Mouse (Mus musculus) cerebral cortex, adult 2 months (tissue): ENCODE data around the gene Zfp212.

Experiments used
- WGBS: fragments of 180-500 bp; shearing (Covaris S2); methylation state at CpG from one replicate; pipeline ENCODE4 v1.1.7; 2018; 5-methylcytosine and 5-hydroxymethylcytosine counted together

Gene Zfp212

GRCm38 (mm10) chr6:47920447-47921340, at the start of gene Zfp212:
Gene Zfp212 (plus strand): TSS chr6:47920476.
- 1% methylated on average over 67 of the region's 67 CpGs for WGBS

- 96% methylated on average over 5 of the region's 5 CpGs for WGBS
These were observed 48.0 kb upstream of the Zfp212 start for GRCm38 (mm10) chr6:47872266-47872665.

DNA sequence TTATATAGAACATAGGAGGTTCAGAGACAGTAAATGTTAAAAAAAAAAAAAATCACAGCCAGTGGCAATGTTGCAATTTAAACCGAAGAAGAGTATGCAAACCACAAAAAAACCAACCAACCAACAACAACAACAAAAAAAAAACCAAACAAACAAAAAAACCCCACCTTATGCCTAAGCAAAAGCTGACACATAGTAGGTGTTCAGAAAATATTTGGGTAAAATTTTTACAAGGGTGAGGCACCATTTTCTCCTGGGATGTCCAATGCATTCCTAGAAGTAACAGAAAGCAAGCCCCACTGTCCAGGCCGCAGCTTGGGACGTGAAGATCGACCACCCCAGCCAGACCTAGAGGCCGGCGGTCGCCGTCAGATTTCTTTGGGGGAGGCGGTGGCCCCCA, 43.2 kb upstream of the Zfp212 start, which contains the start of gene Zfp282:
Gene Zfp282 (plus strand): TSS at position 147 of the 400 bp plus-strand sequence.
- 3% methylated on average over 9 of the region's 9 CpGs for WGBS

GRCm38 (mm10) chr6:47877461-47878132, 42.7 kb upstream of the Zfp212 start:
- under 1% methylated on average over 71 of the region's 71 CpGs for WGBS

DNA sequence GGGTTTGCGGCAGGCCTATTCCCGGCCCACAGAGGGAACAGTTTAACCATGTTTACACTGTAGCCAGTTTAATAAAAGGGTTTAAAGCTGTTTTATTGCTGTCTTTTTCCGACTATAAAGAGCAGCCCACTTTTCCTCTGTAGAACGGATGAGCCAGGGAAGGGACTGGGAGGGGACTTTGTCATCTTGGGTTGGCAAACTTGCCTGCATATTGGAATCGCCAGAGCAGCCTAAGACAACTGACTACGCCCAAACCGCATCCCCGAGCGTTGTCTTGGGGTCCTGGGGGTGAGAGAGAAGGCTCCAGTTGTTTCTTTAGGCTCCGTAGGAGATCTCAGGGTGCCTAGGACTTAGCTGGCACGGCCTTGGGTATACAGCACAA, 42.2 kb upstream of the Zfp212 start:
- 0% methylated on average over 11 of the region's 11 CpGs for WGBS

- WGBS: 29% methylated on average over 3 of the region's 3 CpGs
These were observed 41.7 kb upstream of the Zfp212 start for GRCm38 (mm10) chr6:47878593-47878992.

DNA sequence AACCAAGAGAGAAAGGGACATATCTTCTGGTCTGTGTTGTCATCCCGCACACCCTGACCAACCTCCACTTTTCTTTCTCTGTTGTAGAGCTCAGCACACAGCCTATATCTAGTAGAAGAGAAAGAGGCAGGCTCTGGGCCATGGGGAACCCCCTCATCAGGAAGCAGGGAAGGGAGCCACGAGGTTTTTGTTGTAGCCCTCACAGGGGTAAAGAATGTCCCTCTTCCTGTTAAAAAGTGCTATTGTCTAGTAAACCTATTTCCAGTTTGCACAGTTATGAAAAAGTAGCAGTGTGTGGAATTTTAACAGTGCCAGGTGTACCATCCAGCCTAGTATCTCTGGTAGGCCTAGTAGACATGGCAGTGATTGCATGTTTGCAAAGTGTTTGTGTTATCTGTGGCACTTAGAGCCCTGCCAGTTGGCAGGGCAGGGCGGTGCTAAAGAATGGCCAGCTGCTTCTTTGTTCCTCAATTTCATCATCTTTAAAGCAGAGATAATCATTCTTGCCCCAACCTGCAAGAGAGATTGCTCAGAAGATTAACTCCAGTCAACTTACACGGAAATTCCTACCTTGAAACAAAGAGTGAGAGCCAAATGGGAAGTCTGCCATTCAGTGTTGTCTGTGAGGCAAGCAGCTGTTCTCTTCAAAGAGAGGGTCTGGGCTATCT, 41.1 kb upstream of the Zfp212 start:
- WGBS: 42% methylated on average over 4 of the region's 4 CpGs

GRCm38 (mm10) chr6:47880166-47880565, 40.1 kb upstream of the Zfp212 start:
- 96% methylated on average over 10 of the region's 10 CpGs for WGBS

DNA sequence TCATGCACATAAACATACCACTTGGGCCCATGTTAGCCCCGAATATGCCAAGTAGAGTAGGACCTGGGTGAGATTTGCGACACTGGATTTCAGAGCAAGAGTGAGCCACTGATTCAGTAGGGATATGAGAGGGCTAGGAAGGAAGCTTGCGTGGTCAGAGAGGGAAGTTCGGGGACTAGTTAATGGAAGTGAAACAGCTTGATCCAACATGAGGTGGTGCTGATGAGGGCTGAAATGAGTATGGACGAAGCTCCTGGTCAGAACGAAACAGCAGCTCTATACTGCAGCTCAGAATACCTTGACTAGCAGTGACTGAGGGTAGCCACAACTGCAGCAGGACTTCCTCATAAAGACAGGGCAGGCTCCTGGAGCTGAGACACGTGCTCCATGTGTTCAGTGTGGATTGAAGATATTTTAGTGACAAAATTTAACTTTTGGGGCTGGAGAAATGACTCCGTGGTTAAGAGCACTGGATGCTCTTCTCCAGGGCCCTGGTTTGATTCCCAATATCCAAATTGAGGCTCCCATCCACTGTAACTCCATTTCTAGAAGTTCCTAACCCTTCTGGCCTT, 31.4 kb upstream of the Zfp212 start:
- 85% methylated on average over 8 of the region's 8 CpGs for WGBS

DNA sequence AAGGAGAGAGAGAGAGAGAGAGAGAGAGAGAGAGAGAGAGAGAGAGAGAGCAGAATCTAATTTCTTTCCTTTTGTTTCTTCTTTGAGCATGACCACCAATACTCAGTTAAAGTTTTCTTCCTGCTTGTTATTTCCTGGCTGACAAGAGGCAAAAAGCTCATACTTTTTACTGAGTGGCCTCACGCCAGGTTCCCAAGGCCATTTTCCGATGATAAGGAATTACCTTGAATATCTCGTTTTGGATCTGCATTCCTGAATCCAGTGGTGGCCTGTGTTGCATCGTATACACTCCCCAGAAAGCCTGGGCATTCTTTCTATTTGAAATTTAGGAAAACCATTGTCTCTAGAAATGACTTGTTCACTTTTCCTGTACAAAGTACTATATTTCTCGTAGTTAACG, 20.9 kb upstream of the Zfp212 start:
- WGBS: 87% methylated on average over 6 of the region's 6 CpGs

- WGBS: 72% methylated on average over 4 of the region's 4 CpGs
These were observed 16.7 kb upstream of the Zfp212 start for GRCm38 (mm10) chr6:47903587-47903986.

DNA sequence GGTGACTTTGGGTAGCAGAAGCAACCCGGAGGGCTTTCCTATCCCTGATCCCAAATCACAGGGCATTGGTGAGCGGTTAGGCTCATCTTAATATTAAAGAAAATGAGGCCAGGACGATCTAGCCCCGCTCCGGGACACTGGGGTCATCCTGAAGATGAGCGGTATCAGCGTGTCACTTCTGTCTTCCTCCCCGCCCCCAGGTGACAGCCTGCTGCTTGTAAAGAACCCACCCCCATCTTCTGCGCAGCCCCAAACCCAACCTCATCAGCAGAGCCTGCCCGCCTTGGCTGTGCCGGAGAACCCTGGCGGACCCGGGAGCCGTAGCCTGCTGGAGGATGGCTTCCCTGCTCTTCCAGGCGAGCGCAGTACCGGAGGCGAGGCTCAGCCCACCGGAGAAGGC, 15.9 kb upstream of the Zfp212 start:
- 82% methylated on average over 19 of the region's 19 CpGs for WGBS

DNA sequence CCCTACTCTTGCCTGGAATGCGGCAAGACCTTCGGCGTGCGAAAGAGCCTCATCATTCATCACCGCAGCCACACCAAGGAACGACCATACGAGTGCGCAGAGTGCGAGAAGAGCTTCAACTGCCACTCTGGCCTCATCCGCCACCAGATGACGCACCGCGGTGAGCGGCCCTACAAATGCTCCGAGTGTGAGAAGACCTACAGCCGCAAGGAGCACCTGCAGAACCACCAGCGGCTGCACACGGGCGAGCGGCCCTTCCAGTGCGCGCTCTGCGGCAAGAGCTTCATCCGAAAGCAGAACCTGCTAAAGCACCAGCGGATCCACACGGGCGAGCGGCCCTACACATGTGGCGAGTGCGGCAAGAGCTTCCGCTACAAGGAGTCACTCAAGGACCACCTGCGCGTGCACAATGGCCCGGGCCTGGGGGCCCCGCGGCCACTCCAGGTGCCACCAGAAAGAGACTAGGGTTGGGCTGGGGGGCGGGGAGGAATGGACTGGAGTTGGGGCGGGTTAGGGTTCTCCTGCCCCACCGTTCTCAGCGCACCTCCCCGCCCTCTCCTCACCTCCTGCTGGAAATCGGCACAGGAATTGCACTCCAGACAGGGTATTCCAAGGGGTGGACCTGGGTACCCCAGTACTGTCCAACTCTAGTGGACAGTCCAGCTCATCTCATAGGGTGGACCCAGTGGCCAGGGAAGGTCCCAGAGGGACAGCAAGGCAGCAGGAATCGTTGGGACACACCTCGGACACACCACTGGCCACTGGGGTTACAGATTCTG, 15.2 kb upstream of the Zfp212 start:
- 78% methylated on average over 44 of the region's 44 CpGs for WGBS

GRCm38 (mm10) chr6:47906326-47906725, 13.9 kb upstream of the Zfp212 start:
- 97% methylated on average over 5 of the region's 5 CpGs for WGBS

DNA sequence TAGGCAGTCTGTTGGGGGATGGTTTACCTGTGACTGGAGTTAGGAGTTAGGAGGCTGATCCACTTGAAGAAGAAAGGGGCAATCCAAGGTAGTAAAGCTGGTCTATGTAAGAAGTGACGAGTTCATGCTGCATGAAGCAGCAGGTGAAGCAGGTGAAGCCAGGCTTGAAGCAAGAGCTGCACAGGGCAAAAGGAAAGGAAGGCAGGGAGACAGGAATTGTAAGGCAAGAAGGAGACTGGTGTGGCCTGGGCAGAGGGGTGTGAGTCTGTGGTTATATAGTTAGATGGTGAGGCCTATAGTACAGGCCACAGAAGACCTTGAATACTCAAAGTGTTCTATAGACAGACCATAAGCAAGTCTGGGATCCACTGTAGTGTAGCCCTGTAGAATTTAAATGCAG, 11.3 kb upstream of the Zfp212 start:
- WGBS: 86% methylated on average over 1 of the region's 1 CpGs

DNA sequence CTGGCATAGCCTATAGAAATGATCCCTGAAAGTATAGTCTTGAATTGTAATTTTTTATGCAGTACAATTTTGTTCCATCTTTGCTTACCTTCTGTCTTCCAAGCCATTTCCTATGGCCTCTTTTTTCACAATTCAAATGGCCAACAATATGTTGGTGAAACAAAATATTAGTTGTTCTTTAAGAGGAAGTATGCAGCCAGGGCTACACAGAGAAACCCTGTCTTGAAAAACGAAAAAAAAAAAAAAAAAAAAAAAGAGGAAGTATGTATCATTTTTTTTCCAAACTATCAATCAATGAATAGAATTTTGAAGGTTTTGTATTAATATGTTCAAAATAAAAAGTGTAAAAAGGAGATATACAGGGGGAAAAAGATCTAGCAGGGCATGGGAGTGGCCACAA, 8.6 kb upstream of the Zfp212 start:
- WGBS: 42% methylated on average over 1 of the region's 1 CpGs

DNA sequence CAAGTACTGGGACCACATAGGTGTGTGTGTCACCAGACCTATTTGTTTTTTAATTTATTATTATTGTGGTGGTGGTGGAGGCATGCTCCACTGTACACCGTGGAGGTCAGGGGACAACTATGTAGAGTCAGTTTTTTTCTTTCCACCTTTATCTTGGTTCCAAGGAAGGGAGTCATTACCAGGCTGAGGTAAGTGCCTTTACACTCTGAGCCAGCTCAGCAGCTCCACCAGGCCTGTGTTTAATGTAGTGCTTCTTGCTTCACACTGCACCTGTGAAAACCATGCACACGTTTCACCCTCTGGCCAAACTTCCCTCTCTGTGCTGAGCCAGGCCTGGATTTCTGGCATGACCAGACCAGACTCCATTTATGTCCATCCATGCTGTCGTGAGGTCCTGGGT, 7.3 kb upstream of the Zfp212 start:
- 46% methylated on average over 3 of the region's 3 CpGs for WGBS

DNA sequence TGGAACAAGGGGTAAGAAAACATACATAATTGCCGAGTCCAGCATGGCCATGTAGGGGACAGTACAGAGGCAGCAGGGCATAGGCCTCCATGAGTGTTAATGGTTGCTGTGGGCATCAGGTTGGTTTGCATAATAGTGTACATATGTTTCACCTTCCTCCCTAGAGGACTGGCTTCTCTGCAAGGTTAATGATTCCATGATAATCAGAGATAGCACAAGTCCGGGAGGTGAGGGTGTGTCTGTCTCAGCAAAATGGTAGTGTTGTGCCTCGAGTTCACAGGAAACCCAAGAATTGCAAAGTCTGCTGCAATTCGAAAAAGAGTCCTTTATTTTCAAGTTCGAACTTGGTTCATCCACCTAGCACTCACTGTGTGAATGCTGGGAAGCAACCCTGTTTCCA, 3.2 kb upstream of the Zfp212 start:
- WGBS: 83% methylated on average over 5 of the region's 5 CpGs

- 87% methylated on average over 3 of the region's 3 CpGs for WGBS
These were observed 1.5 kb upstream of the Zfp212 start for GRCm38 (mm10) chr6:47918768-47919274.

DNA sequence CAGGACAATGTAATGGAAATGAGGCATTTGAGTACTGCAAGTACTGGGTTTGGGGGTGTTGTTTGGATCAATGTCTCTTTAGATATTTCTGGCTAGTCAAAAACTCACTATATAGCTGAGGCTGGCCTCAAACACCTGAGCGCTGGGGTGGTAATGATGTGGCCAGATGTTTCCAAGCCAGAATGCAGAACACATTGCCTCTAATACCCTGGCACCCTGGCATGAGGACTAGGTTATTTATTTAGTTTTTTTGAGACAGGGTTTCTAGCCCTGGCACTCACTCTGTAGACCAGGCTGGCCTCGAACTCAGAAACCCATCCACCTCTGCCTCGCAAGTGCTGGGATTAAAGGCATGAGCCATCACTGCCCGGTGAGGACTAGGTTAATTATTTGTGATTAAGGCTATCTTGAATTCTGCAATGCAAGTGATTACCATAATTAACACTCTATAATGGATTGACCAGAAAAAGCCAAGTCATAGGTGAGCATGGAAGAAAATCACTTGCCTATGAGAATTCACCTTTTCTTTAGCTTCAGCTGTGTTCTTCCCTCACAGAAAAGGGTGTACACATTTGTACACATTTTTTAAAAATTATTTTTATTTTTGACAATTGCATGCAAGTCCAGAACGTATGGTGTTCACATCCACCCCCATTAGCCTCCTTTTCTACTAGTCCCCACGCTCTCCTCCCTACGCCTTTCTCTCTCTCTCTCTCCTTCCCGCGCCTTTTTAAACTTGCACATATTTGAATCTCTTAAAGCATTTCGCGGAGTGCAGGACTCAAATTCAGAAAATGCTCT, 430 bp upstream of the Zfp212 start:
- 26% methylated on average over 11 of the region's 11 CpGs for WGBS
